Mouse (Mus musculus) left cerebral cortex, adult 11 months (tissue): ENCODE measurements around the gene Gm29797.
A peak's percentile ranks its signal among the peaks of the same experiment; 100 is the strongest.

Experiments used
- DNase-seq: peaks from one replicate; pipeline ENCODE4 v3.0.0; 2022; ENCODE audit warnings: low spot score

Gene Gm29797

DNA sequence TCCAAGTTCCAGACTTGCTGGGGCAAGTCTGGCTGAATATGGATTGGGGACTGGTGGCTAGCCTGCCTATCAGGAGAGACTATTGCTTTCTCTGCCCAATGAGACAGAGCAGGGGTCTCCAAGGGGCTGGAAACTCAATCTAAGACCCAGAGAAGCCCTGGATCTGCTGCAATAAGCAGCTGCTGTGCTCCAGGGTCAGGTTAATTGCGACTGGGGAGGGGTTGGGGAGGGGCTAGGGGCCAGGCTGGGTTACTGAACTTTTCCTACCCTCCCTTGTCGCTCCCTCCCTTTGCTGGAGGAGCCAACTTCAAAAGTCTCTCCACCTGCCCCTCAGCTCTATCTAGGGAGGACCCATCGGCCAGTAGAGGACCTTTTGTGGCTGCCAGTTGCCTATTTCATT is at the start of gene Gm29797:
Gm29797 (plus strand) TSS at position 301 of the 400 bp plus-strand sequence.
- no peak for DNase-seq

DNA sequence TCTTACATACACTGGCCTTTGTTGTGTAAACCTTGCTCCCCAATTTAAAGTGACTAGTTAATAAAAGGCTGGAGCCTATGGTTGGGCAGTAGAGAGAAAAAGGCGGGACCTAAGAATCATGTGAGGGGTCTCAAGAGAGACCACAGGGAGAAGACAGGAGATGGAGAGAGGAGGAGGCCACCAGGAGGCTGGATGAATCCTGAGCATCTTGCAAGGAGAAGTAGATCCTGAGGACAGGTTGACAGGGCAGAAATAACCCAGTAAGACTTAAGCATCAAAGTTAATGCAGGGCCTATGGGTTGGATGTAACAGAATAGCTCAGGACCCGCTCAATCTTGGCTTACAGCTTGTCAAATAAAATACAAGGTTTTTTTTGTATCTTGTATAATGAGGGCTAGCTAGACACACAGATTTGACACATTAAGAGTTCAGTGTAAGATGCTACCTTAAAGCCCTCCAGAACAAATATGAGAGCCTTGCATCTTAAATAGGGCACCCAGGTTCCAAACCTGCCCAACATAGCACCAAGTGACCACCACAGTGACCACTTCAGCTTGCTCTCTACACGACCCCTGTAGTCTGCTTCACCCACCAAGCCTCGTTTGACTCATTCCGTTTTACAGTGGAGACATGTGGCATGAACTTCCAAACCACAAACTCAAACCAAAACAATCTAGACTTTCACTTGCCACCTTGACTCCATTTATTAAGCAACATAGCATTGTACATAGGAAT is 37.9 kb upstream of the Gm29797 start:
- DNase-seq: no peak

DNA sequence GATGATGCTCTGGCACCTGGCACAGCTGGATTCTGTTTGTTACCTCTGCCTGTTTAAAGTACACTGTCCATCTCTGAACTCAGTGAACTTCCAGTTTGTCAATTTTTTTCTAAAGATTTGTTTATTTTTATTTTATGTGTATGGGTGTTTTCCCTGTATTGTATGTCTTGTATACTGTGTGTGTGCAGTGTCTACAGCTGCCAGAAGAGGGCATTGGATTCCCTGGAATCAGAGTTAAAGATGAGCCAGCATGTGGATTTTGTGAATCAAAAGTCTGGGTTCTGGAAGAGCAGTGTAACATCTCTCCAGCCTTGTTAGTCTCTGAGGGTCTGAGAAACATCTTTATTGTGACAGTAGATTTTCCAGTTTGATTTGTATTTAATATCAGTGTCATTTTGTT is 33.4 kb upstream of the Gm29797 start:
- DNase-seq: no peak

DNA sequence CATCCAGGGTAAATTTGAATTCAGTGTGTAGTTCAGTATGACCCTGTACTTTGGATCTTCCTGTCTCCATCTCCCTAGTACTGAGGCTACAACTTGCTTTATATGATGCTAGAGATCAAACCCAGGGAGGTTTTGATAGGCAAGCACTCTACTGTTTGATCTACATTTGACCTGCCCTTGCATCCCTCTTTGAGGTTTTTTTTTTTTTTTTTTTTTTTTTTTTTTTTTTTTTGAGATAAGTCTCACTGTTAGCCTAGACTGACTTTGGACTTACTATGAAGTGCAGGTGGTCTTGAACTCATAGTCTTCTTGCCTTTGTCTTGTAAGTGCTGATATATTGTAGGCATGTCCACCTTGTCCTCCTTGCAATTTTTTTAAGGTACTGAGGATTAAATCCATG is 28.4 kb upstream of the Gm29797 start:
- no peak for DNase-seq

DNA sequence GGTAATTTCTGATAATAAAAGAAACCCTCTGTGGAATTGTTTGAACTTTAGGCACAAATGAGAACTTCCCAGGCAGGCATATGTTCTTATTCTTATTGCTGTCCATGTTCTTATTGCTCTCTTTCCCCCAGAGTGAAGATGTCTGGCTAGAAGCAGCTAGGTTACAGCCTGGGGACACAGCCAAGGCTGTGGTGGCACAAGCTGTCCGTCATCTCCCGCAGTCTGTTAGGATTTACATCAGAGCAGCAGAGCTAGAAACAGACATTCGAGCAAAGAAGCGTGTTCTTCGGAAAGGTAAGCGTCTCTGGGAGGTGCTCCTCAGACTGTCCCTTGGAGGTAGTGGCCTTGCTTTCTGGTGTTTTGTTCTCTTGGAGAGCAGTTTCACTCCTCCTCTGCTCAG is 24.2 kb upstream of the Gm29797 start:
- DNase-seq: no peak

DNA sequence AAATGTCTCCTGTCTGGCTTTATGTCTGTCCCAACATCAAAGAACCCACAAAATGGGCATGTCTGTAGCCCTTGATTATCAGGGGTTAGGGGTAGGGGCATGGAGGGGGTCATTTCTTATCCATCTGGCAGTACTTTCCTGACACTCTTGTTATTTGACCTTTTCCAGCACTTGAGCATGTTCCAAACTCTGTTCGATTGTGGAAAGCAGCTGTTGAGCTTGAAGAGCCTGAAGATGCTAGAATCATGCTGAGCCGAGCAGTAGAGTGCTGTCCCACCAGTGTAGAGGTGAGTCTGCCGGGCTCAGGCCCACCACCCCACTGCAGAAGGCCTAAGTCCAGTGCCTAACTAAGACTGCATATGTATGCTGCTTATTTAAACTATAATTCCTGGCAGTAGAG is 21.0 kb upstream of the Gm29797 start:
- DNase-seq: no peak

DNA sequence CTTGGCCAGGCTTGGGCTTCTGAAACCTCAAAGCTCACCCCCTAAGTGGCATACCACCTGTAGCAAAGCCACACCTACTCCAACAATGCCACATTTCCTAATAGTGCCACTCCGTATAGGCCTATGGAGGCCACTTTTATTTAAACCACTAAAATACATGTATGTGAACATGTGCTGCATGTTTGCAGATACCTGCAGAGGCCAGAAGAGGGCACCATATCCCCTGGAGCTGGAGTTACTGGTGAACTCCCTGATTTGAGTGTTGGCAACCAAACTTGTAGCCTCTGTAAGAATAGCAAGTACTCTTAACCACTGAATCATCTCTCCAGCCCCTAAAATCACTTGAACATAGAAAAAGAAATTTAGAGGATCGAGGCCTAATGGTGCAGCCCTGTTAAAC is 12.5 kb upstream of the Gm29797 start:
- DNase-seq: no peak

DNA sequence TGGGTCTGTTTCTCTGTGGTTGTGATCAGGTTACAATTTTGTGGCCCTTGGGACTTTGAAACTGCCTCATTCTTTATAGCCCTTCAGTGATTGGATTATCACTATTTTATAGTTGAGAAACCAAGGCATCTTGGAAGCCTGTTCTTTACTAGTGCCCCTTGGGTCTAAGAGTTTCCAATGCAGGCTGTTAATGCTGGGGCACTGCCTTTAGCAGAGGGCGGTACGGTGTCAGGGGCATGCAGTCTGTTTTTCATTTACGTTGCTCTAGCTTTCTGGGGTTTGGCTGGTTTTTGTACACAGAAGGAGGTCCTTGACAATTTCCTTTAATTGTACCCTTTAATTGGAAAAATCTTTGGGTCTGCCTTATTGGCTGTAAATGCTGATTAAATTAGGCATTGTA is 11.2 kb upstream of the Gm29797 start:
- DNase-seq: no peak

DNA sequence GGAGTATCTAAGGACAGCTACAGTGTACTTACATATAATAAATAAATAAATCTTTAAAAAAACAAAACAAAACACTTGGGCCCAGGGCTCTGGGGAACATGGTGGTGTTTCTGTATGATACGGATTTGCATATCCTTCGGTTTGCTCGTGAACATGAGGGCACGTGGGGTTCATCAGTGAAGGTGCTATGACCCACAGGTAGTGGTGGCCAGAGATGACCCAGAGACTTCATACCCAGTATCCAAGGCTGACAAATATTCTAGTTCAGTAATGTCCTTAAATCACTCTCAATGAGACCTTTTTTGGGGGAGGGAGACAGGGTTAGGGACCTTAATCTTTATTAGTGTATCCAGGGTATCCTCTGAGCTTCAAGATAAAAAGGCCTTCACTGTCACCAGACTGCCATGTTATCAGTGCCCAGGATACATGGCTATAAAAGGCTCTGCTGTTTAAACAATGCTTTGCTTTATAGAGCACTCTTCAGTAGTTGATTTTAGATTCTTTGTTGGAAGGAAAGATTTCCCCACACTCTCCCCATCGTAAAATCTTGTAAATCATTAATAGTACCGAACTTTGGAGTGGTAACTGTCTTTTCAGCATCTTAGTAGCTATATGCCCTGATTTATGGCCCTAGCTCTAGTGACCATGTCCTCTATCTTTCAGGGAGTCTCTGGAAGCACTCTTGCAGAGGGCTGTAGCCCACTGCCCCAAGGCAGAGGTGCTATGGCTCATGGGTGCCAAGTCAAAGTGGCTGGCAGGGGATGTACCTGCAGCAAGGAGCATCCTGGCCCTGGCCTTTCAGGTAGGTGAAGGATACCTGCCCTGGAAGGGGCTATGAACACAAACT is 10.0 kb upstream of the Gm29797 start:
- DNase-seq: no peak

DNA sequence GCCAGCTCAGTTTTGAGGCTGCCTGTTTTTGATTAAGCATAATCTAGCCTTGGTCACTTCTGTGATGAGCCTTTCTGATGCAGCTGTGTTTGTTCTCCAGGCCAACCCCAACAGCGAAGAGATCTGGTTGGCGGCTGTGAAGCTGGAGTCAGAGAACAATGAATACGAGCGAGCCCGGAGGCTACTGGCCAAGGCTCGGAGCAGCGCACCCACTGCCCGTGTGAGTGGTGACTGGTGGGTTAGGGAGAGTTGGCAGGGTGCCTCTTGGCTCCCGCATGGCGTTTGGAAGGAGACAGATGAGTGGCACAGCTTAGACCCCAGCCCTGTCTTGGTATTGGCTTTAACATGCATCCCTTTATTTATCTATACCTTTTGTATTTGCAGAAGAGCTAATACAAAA is 7.9 kb upstream of the Gm29797 start:
- no peak for DNase-seq

DNA sequence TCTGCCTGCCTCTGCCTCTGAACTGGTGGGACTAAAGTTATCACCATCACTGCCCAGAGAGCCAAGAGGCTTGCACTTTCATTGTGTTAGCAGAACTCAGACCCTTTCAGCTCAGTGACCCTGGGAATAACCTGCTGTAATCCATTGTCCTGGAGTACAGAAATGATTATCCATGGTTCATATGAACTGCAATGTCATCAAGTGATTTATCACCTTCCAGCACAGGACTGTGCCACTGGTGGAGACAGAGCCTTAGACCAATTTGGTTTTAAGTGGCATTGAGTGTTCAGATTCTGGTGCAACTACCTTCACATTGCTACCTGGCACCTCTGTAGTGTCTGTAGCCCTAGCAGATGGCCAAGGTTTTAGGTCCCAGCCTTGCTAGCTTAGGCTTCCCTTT is 3.8 kb upstream of the Gm29797 start:
- no peak for DNase-seq

DNA sequence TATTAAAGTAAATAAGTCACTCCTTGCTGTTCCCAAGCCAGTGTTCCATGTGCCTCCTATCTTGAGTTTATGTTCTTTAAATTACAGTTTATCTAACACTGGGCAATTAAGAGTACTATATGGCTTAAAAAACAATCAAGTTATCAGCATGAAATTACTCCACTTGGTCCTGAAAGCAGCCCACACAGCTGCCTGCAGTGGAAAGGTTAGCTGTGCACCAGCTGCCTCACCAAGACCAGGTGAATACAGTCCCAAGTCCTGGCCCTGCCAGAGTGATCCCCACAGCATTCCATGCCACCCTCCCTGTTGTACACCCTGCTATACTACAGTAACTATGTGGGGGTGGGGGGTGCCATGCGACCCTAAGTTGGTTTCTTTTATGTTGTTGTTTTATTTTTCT is 3.3 kb upstream of the Gm29797 start:
- no peak for DNase-seq

DNA sequence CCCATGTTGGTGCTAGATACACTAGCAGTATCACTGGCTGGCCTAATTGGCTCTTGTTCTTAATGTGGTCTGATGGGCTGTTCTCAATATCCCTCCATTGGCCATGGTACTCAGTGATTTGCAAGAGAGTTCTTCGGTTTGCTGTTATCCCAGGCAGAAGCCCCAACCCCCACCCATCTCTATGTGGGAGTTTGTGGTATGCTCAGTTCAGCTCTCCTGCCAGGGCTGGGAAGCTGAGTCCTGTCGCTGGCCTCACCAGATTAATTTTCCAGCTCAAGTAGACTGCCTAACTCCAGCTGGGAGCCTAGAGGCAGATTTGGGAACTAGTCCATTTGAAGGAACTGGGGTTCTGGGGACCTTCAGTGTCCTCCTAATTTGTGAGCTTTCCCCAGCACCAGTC is 607 bp downstream of the Gm29797 start:
- DNase-seq: no peak

DNA sequence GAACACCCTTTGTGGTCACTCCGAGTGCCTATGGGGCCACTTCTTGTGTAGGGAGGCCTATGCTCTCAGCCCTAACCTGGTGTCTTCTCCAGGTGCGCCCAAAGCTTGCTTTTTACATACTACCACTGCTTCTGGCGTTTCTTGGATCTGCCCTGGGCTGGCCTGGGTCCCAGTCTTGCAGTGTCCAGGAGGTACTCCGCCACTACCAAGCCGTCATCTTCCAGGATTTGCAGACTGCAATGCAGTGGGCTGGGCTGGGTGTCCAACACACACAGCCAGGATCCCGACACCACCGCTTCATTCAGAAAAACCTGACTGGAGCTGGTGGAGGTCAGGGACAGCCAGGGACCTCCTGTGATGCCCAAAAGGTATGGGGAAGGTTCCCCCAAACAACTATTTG is 1.7 kb downstream of the Gm29797 start:
- DNase-seq: no peak

DNA sequence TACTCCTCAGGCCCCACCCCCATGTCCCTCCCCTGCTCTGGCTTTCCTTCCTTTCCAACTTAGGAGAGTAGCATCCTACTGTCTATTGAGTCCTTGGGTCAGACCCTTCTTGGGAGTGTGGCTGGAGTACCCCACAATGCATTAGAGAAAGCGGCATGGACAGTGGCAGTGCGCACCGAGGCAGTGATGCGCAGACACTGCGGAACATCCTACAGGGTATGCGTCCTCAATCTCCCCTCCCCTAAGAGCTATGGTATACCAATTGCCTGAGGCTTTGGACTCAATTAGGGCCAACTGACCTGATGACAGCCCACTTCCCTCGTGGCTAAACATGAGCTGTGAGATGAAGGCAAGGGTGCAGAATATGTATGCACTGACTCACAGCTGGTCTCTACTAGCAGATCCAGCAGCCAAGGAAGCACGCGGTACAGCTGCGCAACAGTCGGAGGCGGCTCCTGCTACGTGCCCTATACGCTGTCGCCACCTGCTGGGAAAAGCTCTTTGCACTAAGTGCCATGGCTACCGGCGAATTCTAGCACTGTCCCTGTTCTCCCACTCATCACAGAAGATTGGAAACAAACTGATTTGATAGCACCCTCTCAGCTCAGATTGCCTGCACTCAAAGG is 2.2 kb downstream of the Gm29797 start:
- no peak for DNase-seq

DNA sequence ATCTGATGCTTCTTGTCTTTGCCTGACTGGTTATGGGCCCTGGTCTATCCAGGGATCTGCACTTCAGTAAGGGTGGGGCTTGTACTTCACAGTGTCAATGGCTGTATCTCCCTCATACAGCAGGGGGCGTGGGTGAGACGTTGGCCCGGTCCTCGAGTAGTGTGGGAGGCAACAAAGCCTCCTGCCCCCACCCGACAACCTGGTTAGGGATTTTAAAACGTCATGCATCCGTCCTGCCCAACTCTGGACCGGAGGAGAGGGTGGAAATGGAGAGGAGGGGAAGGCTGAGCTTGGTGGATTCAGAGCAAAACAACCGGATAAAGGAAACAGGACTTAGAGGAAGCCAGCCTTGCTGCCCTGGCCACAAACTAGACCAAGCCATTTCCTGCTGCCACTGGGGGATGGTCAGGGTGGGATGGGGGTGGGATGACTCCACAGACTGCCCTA is 2.8 kb downstream of the Gm29797 start:
- DNase-seq: peak; percentile 62

DNA sequence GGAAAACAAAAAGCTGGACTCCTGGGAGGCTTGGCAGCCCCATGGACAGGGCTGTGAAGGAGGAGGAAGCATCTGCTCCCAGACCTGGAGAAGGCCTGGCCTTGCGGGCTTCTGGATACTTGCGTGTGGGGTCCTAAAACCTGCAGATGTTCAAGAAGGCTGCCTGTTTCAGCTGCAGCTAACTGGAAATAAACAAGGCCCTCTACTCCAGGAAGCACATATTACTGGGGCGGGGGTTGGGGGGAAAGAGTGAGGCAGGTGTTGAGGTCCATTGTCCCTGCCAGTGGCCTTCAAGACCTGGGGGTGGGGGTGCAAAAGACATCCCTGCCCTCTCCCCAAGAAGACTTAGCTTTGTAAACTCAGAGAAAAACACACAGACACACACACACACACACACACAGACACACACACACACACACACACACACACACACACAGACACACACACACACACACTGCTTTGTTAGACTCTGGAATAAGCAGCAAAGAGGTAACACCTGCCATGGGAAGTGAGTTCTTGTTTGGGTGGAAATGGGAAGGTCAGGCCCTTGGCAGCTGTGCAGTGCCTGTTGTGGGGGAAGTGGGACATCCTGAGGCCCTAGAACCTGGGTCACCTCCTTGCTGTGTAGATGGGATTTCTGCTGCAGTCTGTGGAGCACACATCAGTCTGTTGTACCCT is 5.9 kb downstream of the Gm29797 start:
- DNase-seq: no peak

DNA sequence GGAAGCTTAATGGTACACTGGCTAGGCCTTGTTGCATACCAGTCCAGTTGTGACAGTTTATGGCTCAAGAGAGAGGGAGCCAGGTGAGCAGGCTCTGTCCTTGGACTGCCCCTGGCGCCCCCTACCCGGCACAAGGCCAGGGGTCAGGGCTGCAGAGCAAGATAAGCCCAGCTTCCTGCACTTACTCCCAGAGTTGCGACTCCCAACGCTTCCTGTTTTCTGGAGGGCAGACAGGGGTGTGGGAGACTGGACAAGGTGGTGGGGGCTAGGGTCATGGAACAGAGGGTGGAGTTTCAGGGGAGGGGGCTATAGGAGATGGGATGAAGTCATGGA is 6.4 kb downstream of the Gm29797 start:
- DNase-seq: no peak

DNA sequence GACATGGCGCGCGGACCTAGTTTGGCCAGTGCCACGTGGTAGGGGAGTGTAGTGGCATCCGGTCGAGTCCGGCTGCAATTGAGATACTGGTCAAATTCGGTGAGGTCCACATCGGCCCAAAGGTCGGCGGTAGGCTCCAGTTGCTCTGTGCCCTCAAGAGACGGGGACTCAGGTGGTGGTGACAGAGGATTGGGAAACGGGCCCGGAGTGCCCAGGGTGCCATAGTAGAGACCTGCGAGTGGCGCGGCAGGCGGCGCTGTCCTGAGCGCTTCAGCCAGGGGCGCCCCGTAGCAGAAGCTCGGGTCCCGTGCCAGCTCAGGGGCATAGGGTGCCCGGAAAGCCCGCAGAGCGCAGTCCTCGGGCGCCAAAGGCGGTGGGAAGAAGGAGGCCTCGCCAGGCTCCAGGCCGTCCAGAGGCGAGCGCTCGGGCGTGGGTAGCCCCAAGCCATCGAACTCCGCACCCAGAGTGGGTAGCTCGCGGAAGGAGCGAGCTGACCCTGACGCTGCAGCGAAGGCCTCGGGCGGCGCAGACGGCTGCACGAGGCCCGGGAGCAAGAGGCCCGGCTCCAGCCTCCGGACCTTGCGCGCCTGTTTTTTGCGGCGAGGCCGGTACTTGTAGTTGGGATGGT is 13.6 kb downstream of the Gm29797 start:
- no peak for DNase-seq

DNA sequence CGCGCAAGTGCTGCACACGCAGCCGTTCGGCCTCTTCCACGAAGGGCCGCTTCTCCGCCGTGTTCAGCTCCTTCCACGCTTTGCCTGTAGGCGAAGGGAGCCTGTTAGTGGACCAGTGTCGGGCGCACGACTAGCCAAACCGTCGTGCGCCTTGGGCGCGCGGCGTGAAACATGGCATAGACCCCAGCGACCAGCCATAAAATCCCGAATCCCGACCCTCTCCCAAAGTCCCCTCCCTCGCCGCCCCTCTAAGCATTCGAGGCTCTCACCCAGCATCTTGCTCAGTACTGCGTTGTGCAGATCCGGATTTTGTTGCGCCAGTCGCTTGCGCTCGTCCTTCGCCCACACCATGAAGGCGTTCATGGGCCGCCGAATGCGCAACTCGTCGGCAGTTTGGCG is 14.1 kb downstream of the Gm29797 start:
- DNase-seq: no peak

DNA sequence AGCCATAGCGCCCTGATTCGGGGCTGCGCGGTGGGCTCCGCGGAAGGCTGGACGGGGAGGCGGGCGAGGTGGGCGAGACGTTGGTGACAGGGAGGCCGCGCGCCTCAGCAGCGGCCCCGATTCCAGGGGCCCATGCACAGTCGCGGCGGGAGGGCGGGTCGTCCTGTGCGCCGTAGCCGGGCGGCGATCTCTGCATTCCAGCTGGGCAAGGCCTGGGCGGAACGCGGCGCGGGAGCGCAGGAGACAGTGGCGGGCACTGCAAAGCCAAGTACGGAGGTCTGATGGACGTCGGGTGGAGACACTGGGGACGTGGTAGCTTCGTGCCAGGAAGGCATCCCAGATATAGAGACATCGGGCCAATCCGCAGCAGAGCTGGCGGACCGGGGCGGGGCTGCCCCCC is 14.5 kb downstream of the Gm29797 start, which contains the start of gene Sox18:
Sox18 (minus strand) TSS at position 315 of the 400 bp plus-strand sequence.
- DNase-seq: no peak

DNA sequence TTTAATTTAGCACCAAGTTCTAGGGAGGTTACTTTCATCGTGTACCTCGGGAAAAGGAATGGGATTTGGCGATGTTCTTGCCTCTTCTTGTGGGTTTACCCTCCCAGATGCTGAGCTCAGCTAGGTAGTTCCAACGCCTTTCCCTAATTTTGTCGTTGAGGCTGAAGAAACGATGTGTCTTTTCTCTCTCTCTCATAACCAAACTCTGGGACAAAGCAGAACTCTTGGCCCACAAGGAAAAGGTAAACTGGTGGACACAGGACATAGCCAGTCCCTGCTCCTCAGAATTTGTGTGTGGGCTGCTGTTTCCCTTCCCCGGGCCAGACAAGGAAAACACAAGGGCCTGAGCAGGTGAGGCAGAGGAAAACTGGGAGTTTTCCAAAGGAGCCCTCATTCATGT is 15.2 kb downstream of the Gm29797 start:
- no peak for DNase-seq
